Mouse (Mus musculus) ES-Bruce4 (cell line): ENCODE results near the gene Ep300. TPM values are rescaled to one million over a fixed set of nuclear protein-coding genes. Genes with fewer than 3 reads are reported as not detected.

ENCODE experiments used
- H3K27ac ChIP-seq: 2 replicates; pipeline ENCODE4 v1.5.1; 2012; ENCODE audit warnings: low read length, inconsistent platforms; ENCODE audit not compliant: insufficient read depth
- H3K27me3 ChIP-seq: 2 replicates; pipeline ENCODE4 v1.6.1; 2012; ENCODE audit warnings: mild to moderate bottlenecking, low read length, inconsistent platforms; ENCODE audit not compliant: control insufficient read depth, poor library complexity, insufficient read depth, severe bottlenecking
- H3K36me3 ChIP-seq: 2 replicates; pipeline ENCODE4 v1.6.1; 2012; ENCODE audit warnings: inconsistent platforms, mild to moderate bottlenecking, low read length, moderate library complexity; ENCODE audit not compliant: control insufficient read depth, poor library complexity, insufficient read depth, severe bottlenecking
- H3K4me1 ChIP-seq: one replicate; pipeline ENCODE4 v1.8.1; 2011; ENCODE audit warnings: low read length; ENCODE audit not compliant: control insufficient read depth, insufficient read depth
- H3K4me3 ChIP-seq: 2 replicates; pipeline ENCODE4 v1.5.1; 2011; ENCODE audit warnings: low read depth, mild to moderate bottlenecking, low read length
- H3K9ac ChIP-seq: 2 replicates; pipeline ENCODE4 v1.6.1; 2012; ENCODE audit warnings: low read depth, mild to moderate bottlenecking, inconsistent platforms; ENCODE audit not compliant: poor library complexity, severe bottlenecking
- H3K9me3 ChIP-seq: replicated peaks from 2 replicates; pipeline ENCODE4 v1.6.1; 2012; ENCODE audit warnings: mild to moderate bottlenecking, low read length, inconsistent platforms; ENCODE audit not compliant: control insufficient read depth, poor library complexity, insufficient read depth, severe bottlenecking
- CTCF ChIP-seq: IDR thresholded peaks from one replicate; pipeline ENCODE4 v1.8.1; 2011; ENCODE audit warnings: low read depth, low read length
- EP300 ChIP-seq: IDR thresholded peaks from 2 replicates; pipeline ENCODE4 v1.6.1; 2011; ENCODE audit warnings: low read depth, low read length; ENCODE audit not compliant: insufficient read depth
- POLR2A ChIP-seq: IDR thresholded peaks from one replicate; pipeline ENCODE4 v1.8.1; 2011; ENCODE audit warnings: low read length; ENCODE audit not compliant: insufficient read depth
- polyA plus RNA-seq: library from polyadenylated mRNA; stranded (reverse); fragments of >200 nt; gene quantifications from 2 replicates; pipeline ENCODE4 v1.2.4, GENCODE M21; 2011; ENCODE audit warnings: low read depth; ENCODE audit not compliant: missing spikeins, insufficient read depth, insufficient read length

Ep300 gene
- polyA plus RNA-seq, 1 experiment, result 122 TPM

- no peaks in the 10 kb centered on the region for H3K27me3 ChIP-seq
- TF ChIP-seq CTCF, result no peak
- no peak for TF ChIP-seq EP300
- TF ChIP-seq POLR2A, result no peak
- H3K9me3 ChIP-seq, result no peaks in the 10 kb centered on the region
- no peak overlapping the region for H3K27ac ChIP-seq
- H3K4me3 ChIP-seq, result peak overlapping the region; percentile 45
- no peaks in the 10 kb centered on the region for H3K4me1 ChIP-seq
- H3K36me3 ChIP-seq, result no peaks in the 10 kb centered on the region
- peak overlapping the region; percentile 67 for H3K9ac ChIP-seq
Observed at GRCm38 (mm10) chr15:81694891-81695290, 109.7 kb downstream of the Ep300 start.

GRCm38 (mm10) chr15:81697175-81697574, 112.0 kb downstream of the Ep300 start, which contains the start of gene Chadl:
TSS of gene Chadl (minus strand) at chr15:81697287.
- H3K36me3 ChIP-seq, result no peaks in the 10 kb centered on the region
- H3K9ac ChIP-seq, result no peak within 1 kb of the TSS
- H3K27me3 ChIP-seq, result no peaks in the 10 kb centered on the region
- no peaks in the 10 kb centered on the region for H3K9me3 ChIP-seq
- H3K4me1 ChIP-seq, result no peaks in the 10 kb centered on the region
- H3K27ac ChIP-seq, result no peak within 1 kb of the TSS
- no peak within 1 kb of the TSS for H3K4me3 ChIP-seq
- no peak for TF ChIP-seq CTCF
- no peak for TF ChIP-seq EP300
- TF ChIP-seq POLR2A, result no peak

- H3K27ac ChIP-seq, result no peak overlapping the region
- no peaks in the 10 kb centered on the region for H3K4me1 ChIP-seq
- no peak overlapping the region for H3K4me3 ChIP-seq
- H3K36me3 ChIP-seq, result no peaks in the 10 kb centered on the region
- no peak for TF ChIP-seq POLR2A
- peak; percentile 28 for TF ChIP-seq CTCF
- TF ChIP-seq EP300, result no peak
- H3K9ac ChIP-seq, result no peak overlapping the region
- H3K9me3 ChIP-seq, result no peaks in the 10 kb centered on the region
- H3K27me3 ChIP-seq, result no peaks in the 10 kb centered on the region
Observed at GRCm38 (mm10) chr15:81697847-81698246, 112.7 kb downstream of the Ep300 start.

GRCm38 (mm10) chr15:81698532-81698931, 113.4 kb downstream of the Ep300 start:
- 0 out of 2 replicates have a peak, but pooled peaks cover 3% of the 10 kb centered on the region for H3K36me3 ChIP-seq
- no peaks in the 10 kb centered on the region for H3K4me1 ChIP-seq
- H3K9me3 ChIP-seq, result no peaks in the 10 kb centered on the region
- no peak overlapping the region for H3K27ac ChIP-seq
- H3K4me3 ChIP-seq, result no peak overlapping the region
- TF ChIP-seq EP300, result no peak
- TF ChIP-seq POLR2A, result no peak
- no peak for TF ChIP-seq CTCF
- no peaks in the 10 kb centered on the region for H3K27me3 ChIP-seq
- no peak overlapping the region for H3K9ac ChIP-seq

GRCm38 (mm10) chr15:81700161-81700560, 115.0 kb downstream of the Ep300 start:
- H3K27ac ChIP-seq, result peak overlapping the region; percentile 73
- TF ChIP-seq EP300 (no peak), POLR2A (no peak), CTCF (no peak)
- no peaks in the 10 kb centered on the region for H3K27me3 ChIP-seq
- H3K9ac ChIP-seq, result no peak overlapping the region
- no peak overlapping the region for H3K4me3 ChIP-seq
- H3K36me3 ChIP-seq, result peaks cover 14% of the 10 kb centered on the region
- H3K9me3 ChIP-seq, result no peaks in the 10 kb centered on the region
- H3K4me1 ChIP-seq, result no peaks in the 10 kb centered on the region

- Histone ChIP-seq H3K9ac (no peak overlapping the region), H3K36me3 (peaks cover 19% of the 10 kb centered on the region), H3K4me3 (no peak overlapping the region), H3K27me3 (no peaks in the 10 kb centered on the region), H3K4me1 (no peaks in the 10 kb centered on the region), H3K9me3 (no peaks in the 10 kb centered on the region), H3K27ac (peak overlapping the region; percentile 73)
- TF ChIP-seq POLR2A (no peak), EP300 (0 out of 2 replicates have a peak, but pooled peaks have one; percentile 15), CTCF (no peak)
Observed at GRCm38 (mm10) chr15:81700601-81701000, 115.5 kb downstream of the Ep300 start.
